Mouse (Mus musculus) intestine, postnatal 0 days (tissue): ENCODE results near the gene Qars. TPM values are rescaled to one million over a fixed set of nuclear protein-coding genes. Genes with fewer than 3 reads are reported as not detected.
A peak's percentile ranks its signal among the peaks of the same experiment; 100 is the strongest.

Source experiments
- ATAC-seq: fragments of 200-750 bp; cut with Nextera tagmentation; 2 replicates; pipeline ENCODE4 v1.8.0; 2017; ENCODE audit warnings: mild to moderate bottlenecking, moderate TSS enrichment, moderate library complexity
- H3K27ac ChIP-seq: fragments of 300-500 bp; sonication (generic); 2 replicates; pipeline ENCODE4 v1.5.1; 2014; ENCODE audit warnings: mild to moderate bottlenecking, low read depth, low read length, moderate library complexity
- H3K27me3 ChIP-seq: fragments of 300-500 bp; sonication (generic); replicated peaks from 2 replicates; pipeline ENCODE4 v1.6.1; 2014; ENCODE audit warnings: low read length, mixed read lengths; ENCODE audit not compliant: control insufficient read depth, insufficient read depth
- H3K36me3 ChIP-seq: fragments of 300-500 bp; sonication (generic); 2 replicates; pipeline ENCODE4 v1.6.1; 2014; ENCODE audit warnings: mild to moderate bottlenecking, moderate library complexity; ENCODE audit not compliant: control insufficient read depth, insufficient read depth
- H3K4me1 ChIP-seq: fragments of 300-500 bp; sonication (generic); replicated peaks from 2 replicates; pipeline ENCODE4 v1.6.1; 2014; ENCODE audit warnings: antibody characterized with exemption, low read length, mixed read lengths; ENCODE audit not compliant: control insufficient read depth, insufficient read depth
- H3K4me2 ChIP-seq: fragments of 300-500 bp; sonication (generic); replicated peaks from 2 replicates; pipeline ENCODE4 v1.6.1; 2014; ENCODE audit warnings: low read depth, mild to moderate bottlenecking, moderate library complexity
- H3K4me3 ChIP-seq: fragments of 300-500 bp; sonication (generic); 2 replicates; pipeline ENCODE4 v1.5.1; 2014; ENCODE audit warnings: low read depth, low read length
- H3K9ac ChIP-seq: fragments of 300-500 bp; sonication (generic); 2 replicates; pipeline ENCODE4 v1.6.1; 2014; ENCODE audit warnings: mild to moderate bottlenecking, low read depth, low read length
- H3K9me3 ChIP-seq: fragments of 300-500 bp; sonication (generic); 2 replicates; pipeline ENCODE4 v1.6.1; 2016; ENCODE audit warnings: mixed run types; ENCODE audit not compliant: control insufficient read depth
- CTCF ChIP-seq: sonication (generic); IDR thresholded peaks from 2 replicates; pipeline ENCODE4 v1.5.1; 2016; ENCODE audit warnings: low read depth, mild to moderate bottlenecking, control low read depth, antibody characterized with exemption, moderate library complexity
- WGBS: fragments of 180-500 bp; shearing (Covaris S2); extraction: QIAGEN DNeasy Blood & Tissue Kit; methylation state at CpG from one replicate; pipeline ENCODE4 v1.1.7; 2014; 5-methylcytosine and 5-hydroxymethylcytosine counted together
- polyA plus RNA-seq: library from polyadenylated mRNA; unstranded; fragments of >200 nt; fragmentation: Nextera tagmentation; extraction: Ambion mirVana; gene quantifications from 2 replicates; pipeline ENCODE4 v1.2.1, GENCODE M21; 2015

Qars gene
- polyA plus RNA-seq, 1 experiment from 2014 or later: 66.4 TPM

GRCm38 (mm10) chr9:108490559-108491285, 16.8 kb upstream of the Qars start, which contains the start of gene Usp19:
TSS of gene Usp19 (plus strand) at chr9:108490602.
- Histone ChIP-seq H3K9ac (peak within 1 kb of the TSS; percentile 90), H3K9me3 (no peaks in the 10 kb centered on the region), H3K4me3 (peak within 1 kb of the TSS; percentile 67), H3K27ac (peak within 1 kb of the TSS; percentile 92), H3K4me1 (no peaks in the 10 kb centered on the region; the same call in 1 of the 2 replicates), H3K36me3 (peaks cover 61% of the 10 kb centered on the region), H3K27me3 (no peaks in the 10 kb centered on the region), H3K4me2 (peak within 1 kb of the TSS; percentile 83)
- peak; percentile 93 for ATAC-seq
- TF ChIP-seq CTCF: 0 out of 2 replicates have a peak, but pooled peaks have one; percentile 2
- under 1% methylated on average over 65 of the region's 69 CpGs for WGBS

- Histone ChIP-seq H3K4me1 (no peaks in the 10 kb centered on the region; the same call in 1 of the 2 replicates), H3K9ac (peak overlapping the region; percentile 90), H3K9me3 (no peaks in the 10 kb centered on the region), H3K4me3 (peak overlapping the region; percentile 67), H3K27me3 (no peaks in the 10 kb centered on the region), H3K4me2 (peak overlapping the region; percentile 83), H3K36me3 (peaks cover 63% of the 10 kb centered on the region), H3K27ac (peak overlapping the region; percentile 92)
- no peak for TF ChIP-seq CTCF
- ATAC-seq: no peak
- WGBS: 4% methylated on average over 12 of the region's 12 CpGs
Measured at GRCm38 (mm10) chr9:108491286-108491580, 16.3 kb upstream of the Qars start.

GRCm38 (mm10) chr9:108492043-108492750, 15.3 kb upstream of the Qars start:
- Histone ChIP-seq H3K27ac (peak overlapping the region; percentile 0; the same call in 1 of the 2 replicates), H3K9me3 (no peaks in the 10 kb centered on the region), H3K4me3 (no peak overlapping the region), H3K4me1 (no peaks in the 10 kb centered on the region; the same call in 1 of the 2 replicates), H3K36me3 (peaks cover 65% of the 10 kb centered on the region), H3K27me3 (no peaks in the 10 kb centered on the region), H3K4me2 (peak overlapping the region; percentile 83), H3K9ac (no peak overlapping the region)
- ATAC-seq: no peak
- TF ChIP-seq CTCF: no peak
- WGBS: 71% methylated on average over 16 of the region's 16 CpGs

GRCm38 (mm10) chr9:108493246-108493645, 14.3 kb upstream of the Qars start:
- no peak overlapping the region for H3K4me3 ChIP-seq
- no peaks in the 10 kb centered on the region for H3K27me3 ChIP-seq
- H3K9me3 ChIP-seq: no peaks in the 10 kb centered on the region
- no peak overlapping the region for H3K9ac ChIP-seq
- no peak overlapping the region for H3K27ac ChIP-seq
- no peak overlapping the region for H3K4me2 ChIP-seq
- ATAC-seq: no peak
- WGBS: 96% methylated on average over 8 of the region's 8 CpGs
- TF ChIP-seq CTCF: no peak
- H3K4me1 ChIP-seq: no peaks in the 10 kb centered on the region; the same call in 1 of the 2 replicates
- peaks cover 70% of the 10 kb centered on the region for H3K36me3 ChIP-seq

GRCm38 (mm10) chr9:108494146-108494825, 13.2 kb upstream of the Qars start:
- Histone ChIP-seq H3K36me3 (peaks cover 70% of the 10 kb centered on the region), H3K4me2 (no peak overlapping the region), H3K27me3 (no peaks in the 10 kb centered on the region), H3K27ac (no peak overlapping the region), H3K4me1 (no peaks in the 10 kb centered on the region; the same call in 1 of the 2 replicates), H3K9me3 (no peaks in the 10 kb centered on the region), H3K9ac (no peak overlapping the region), H3K4me3 (no peak overlapping the region)
- TF ChIP-seq CTCF: no peak
- no peak for ATAC-seq
- 95% methylated on average over 19 of the region's 19 CpGs for WGBS

GRCm38 (mm10) chr9:108494905-108495304, 12.6 kb upstream of the Qars start:
- H3K9ac ChIP-seq: no peak overlapping the region
- ATAC-seq: no peak
- no peak overlapping the region for H3K27ac ChIP-seq
- no peak for TF ChIP-seq CTCF
- H3K4me3 ChIP-seq: no peak overlapping the region
- 84% methylated on average over 10 of the region's 10 CpGs for WGBS
- H3K27me3 ChIP-seq: no peaks in the 10 kb centered on the region
- H3K4me2 ChIP-seq: no peak overlapping the region
- H3K36me3 ChIP-seq: peaks cover 74% of the 10 kb centered on the region
- H3K9me3 ChIP-seq: no peaks in the 10 kb centered on the region
- no peaks in the 10 kb centered on the region; the same call in 1 of the 2 replicates for H3K4me1 ChIP-seq
